Mouse (Mus musculus) heart, adult 2 months (tissue): ENCODE data around the gene Samd4.

ENCODE experiments used
- CTCF ChIP-seq: fragments of 200-600 bp; IDR thresholded peaks from 2 replicates; pipeline ENCODE4 v1.8.1; 2022; ENCODE audit warnings: antibody characterized with exemption, mild to moderate bottlenecking, moderate library complexity
- EP300 ChIP-seq: fragments of 200-500 bp; IDR thresholded peaks from 2 replicates; pipeline ENCODE4 v1.6.1; 2011; ENCODE audit warnings: low read depth, low read length, control low read depth; ENCODE audit not compliant: insufficient read depth
- POLR2A ChIP-seq: fragments of 200-500 bp; IDR thresholded peaks from 2 replicates; pipeline ENCODE4 v1.6.1; 2011; ENCODE audit warnings: mild to moderate bottlenecking, low read depth, low read length, control low read depth; ENCODE audit not compliant: insufficient read depth

- TF ChIP-seq CTCF (no peak), POLR2A (no peak), EP300 (no peak)
These were observed 68.1 kb downstream of the Samd4 start for GRCm38 (mm10) chr14:46950527-46951384.
